Mouse (Mus musculus): ENCODE data around the gene Astn2.

Astn2 gene

GRCm38 (mm10) chr4:65874236-65874781 is 530.1 kb downstream of the Astn2 start:
- DNase-seq (ENCODE audit: low read depth, low spot score): no peak

GRCm38 (mm10) chr4:65864551-65864950 is 539.9 kb downstream of the Astn2 start:
- DNase-seq (ENCODE audit: low read depth, low spot score): no peak

GRCm38 (mm10) chr4:65843191-65843590 is 561.2 kb downstream of the Astn2 start:
- DNase-seq (ENCODE audit: low read depth, low spot score): peak; percentile 53

GRCm38 (mm10) chr4:65839550-65840000 is 564.8 kb downstream of the Astn2 start:
- peak; percentile 51 for DNase-seq (ENCODE audit: low read depth, low spot score)

GRCm38 (mm10) chr4:65838781-65839180 is 565.6 kb downstream of the Astn2 start:
- DNase-seq (ENCODE audit: low read depth, low spot score): peak; percentile 48

GRCm38 (mm10) chr4:65832971-65833370 is 571.4 kb downstream of the Astn2 start:
- DNase-seq (ENCODE audit: low read depth, low spot score): peak; percentile 48

GRCm38 (mm10) chr4:65831872-65832271 is 572.5 kb downstream of the Astn2 start:
- peak; percentile 80 for DNase-seq (ENCODE audit: low read depth, low spot score)

- peak; percentile 85 for DNase-seq (ENCODE audit: low read depth, low spot score)
Measured at GRCm38 (mm10) chr4:65830495-65830894, 573.9 kb downstream of the Astn2 start.

GRCm38 (mm10) chr4:65821070-65821469 is 583.3 kb downstream of the Astn2 start:
- peak; percentile 47 for DNase-seq (ENCODE audit: low read depth, low spot score)

GRCm38 (mm10) chr4:65820236-65820635 is 584.2 kb downstream of the Astn2 start:
- no peak for DNase-seq (ENCODE audit: low read depth, low spot score)

- DNase-seq (ENCODE audit: low read depth, low spot score): no peak
Measured at GRCm38 (mm10) chr4:65819835-65820234, 584.6 kb downstream of the Astn2 start.

GRCm38 (mm10) chr4:65814176-65814535 is 590.3 kb downstream of the Astn2 start:
- DNase-seq (ENCODE audit: low read depth, low spot score): peak; percentile 84

- no peak for DNase-seq (ENCODE audit: low read depth, low spot score)
Measured at GRCm38 (mm10) chr4:65813500-65814175, 590.8 kb downstream of the Astn2 start.

GRCm38 (mm10) chr4:65807341-65807740 is 597.1 kb downstream of the Astn2 start:
- DNase-seq (ENCODE audit: low read depth, low spot score): no peak

GRCm38 (mm10) chr4:65801204-65801603 is 603.2 kb downstream of the Astn2 start:
- peak; percentile 76 for DNase-seq (ENCODE audit: low read depth, low spot score)

- DNase-seq (ENCODE audit: low read depth, low spot score): peak; percentile 80
Measured at GRCm38 (mm10) chr4:65791051-65791450, 613.4 kb downstream of the Astn2 start.

- peak; percentile 54 for DNase-seq (ENCODE audit: low read depth, low spot score)
Measured at GRCm38 (mm10) chr4:65773368-65774010, 630.9 kb downstream of the Astn2 start.

GRCm38 (mm10) chr4:65770952-65771351 is 633.5 kb downstream of the Astn2 start:
- no peak for DNase-seq (ENCODE audit: low read depth, low spot score)

- peak; percentile 64 for DNase-seq (ENCODE audit: low read depth, low spot score)
Measured at GRCm38 (mm10) chr4:65767919-65768318, 636.5 kb downstream of the Astn2 start.

- peak; percentile 80 for DNase-seq (ENCODE audit: low read depth, low spot score)
Measured at GRCm38 (mm10) chr4:65767431-65767830, 637.0 kb downstream of the Astn2 start.

- DNase-seq (ENCODE audit: low read depth, low spot score): peak; percentile 28
Measured at GRCm38 (mm10) chr4:65765312-65765711, 639.1 kb downstream of the Astn2 start.

- DNase-seq (ENCODE audit: low read depth, low spot score): peak; percentile 59
Measured at GRCm38 (mm10) chr4:65764275-65764674, 640.1 kb downstream of the Astn2 start.

- peak; percentile 21 for DNase-seq (ENCODE audit: low read depth, low spot score)
Measured at GRCm38 (mm10) chr4:65763823-65764222, 640.6 kb downstream of the Astn2 start.

All from brain, adult 2 months (tissue).